Comparison of ENCODE assay signal across 16 mouse cellular contexts in genomic region chr12:16528650-16529049, GRCm38 (mm10).
"Had no signal": no experiment of that assay in that cellular context is flagged by ENCODE, and none has a peak within 500 bp of the region (broad histone marks: within the 10 kb centered on the region; RNA-seq: fewer than 3 reads in every experiment).

No protein-coding gene starts in this region.

- H3K27ac ChIP-seq: kidney, embryonic 15.5 days; left cerebral cortex, adult 2 months; limb, embryonic 15.5 days; liver, embryonic 13.5 days; lung, embryonic 15.5 days; macrophage; stomach, embryonic 15.5 days had no signal

- ATAC-seq: intestine, embryonic 16.5 days; liver, postnatal 0 days had no signal

- H3K4me3 ChIP-seq: kidney, embryonic 15.5 days; left cerebral cortex, adult 2 months; limb, embryonic 15.5 days; liver, embryonic 13.5 days; lung, embryonic 15.5 days; stomach, embryonic 15.5 days had no signal

- H3K9ac ChIP-seq: kidney, embryonic 15.5 days; limb, embryonic 15.5 days; liver, embryonic 13.5 days; liver, postnatal 0 days; lung, embryonic 15.5 days; stomach, embryonic 15.5 days had no signal

- H3K4me2 ChIP-seq: kidney, embryonic 15.5 days; limb, embryonic 15.5 days; liver, embryonic 13.5 days; lung, embryonic 15.5 days; stomach, embryonic 15.5 days had no signal

- H3K9me3 ChIP-seq: kidney, embryonic 15.5 days; liver, embryonic 13.5 days; lung, embryonic 15.5 days; stomach, embryonic 15.5 days had no signal

- H3K27me3 ChIP-seq: kidney, embryonic 15.5 days; limb, embryonic 15.5 days; liver, embryonic 13.5 days; lung, embryonic 15.5 days; stomach, embryonic 15.5 days had no signal

- DNase-seq: kidney, adult 2 months; kidney, postnatal 25 days; liver, embryonic 13.5 days; liver, postnatal 0 days; lung, postnatal 14 days; midbrain, embryonic 14.5 days; right cerebral cortex, adult 18-20 months; right cerebral cortex, postnatal 25 days; thymus, postnatal 4 days had no signal

- H3K36me3 ChIP-seq: kidney, embryonic 15.5 days; limb, embryonic 15.5 days; liver, embryonic 13.5 days; lung, embryonic 15.5 days; stomach, embryonic 15.5 days had no signal
